ENCODE assay signal across 33 mouse cellular contexts in genomic region chr17:3659497-3659896, GRCm38 (mm10). TPM values are rescaled to one million over a fixed set of nuclear protein-coding genes. Genes with fewer than 3 reads are reported as not detected.
A peak's percentile ranks its signal among the peaks of the same experiment; 100 is the strongest.
DNase-seq lines count a peak whose midpoint lies in the region; ATAC-seq and TF ChIP-seq lines count a peak whose summit lies in the region.
"Had no signal": no experiment of that assay in that cellular context is flagged by ENCODE, and none has a peak within 500 bp of the region (broad histone marks: within the 10 kb centered on the region; RNA-seq: fewer than 3 reads in every experiment).

No protein-coding gene starts in this region.

- H3K27ac ChIP-seq in heart, embryonic 11.5 days (ENCODE audit: low read depth, low read length) = no peak overlapping the region
- 0 out of 2 replicates have a peak overlapping the region, but pooled peaks have one; percentile 51 for H3K27ac ChIP-seq in embryonic facial prominence, embryonic 10.5 days (replicated peaks)
- no peak overlapping the region for H3K27ac ChIP-seq in lung, embryonic 14.5 days (ENCODE audit: low read depth)
- H3K27ac ChIP-seq: embryonic facial prominence, embryonic 15.5 days; forebrain, embryonic 12.5 days; heart, adult 2 months; hindbrain, embryonic 10.5 days; hindbrain, embryonic 15.5 days; kidney, embryonic 15.5 days; liver, embryonic 14.5 days had no signal

- DNase-seq in heart, postnatal 14 days = peak; percentile 4 to 18
- no peak for DNase-seq in embryonic facial prominence, embryonic 10.5 days (ENCODE audit: low spot score)
- DNase-seq in lung, embryonic 14.5 days = peak; percentile 10
- peak; percentile 9 for DNase-seq in lung, postnatal 25 days (ENCODE audit: low spot score)
- no peak for DNase-seq in urinary bladder, postnatal 36 days (ENCODE audit: low spot score in 2 of 2)
- DNase-seq: adrenal gland, postnatal 25 days; B cell, adult 2 months; cerebellum, adult 18-20 months; cerebellum, postnatal 14 days; forebrain, postnatal 0 days; gastrocnemius, postnatal 25 days; kidney, adult 18-20 months; kidney, postnatal 25 days; liver; midbrain, embryonic 14.5 days; thymus, adult 2 months had no signal

- ATAC-seq in heart, embryonic 11.5 days (replicated peaks; ENCODE audit: insufficient number of reproducible peaks, low FRiP score, low TSS enrichment) = no peak
- ATAC-seq in lung, embryonic 14.5 days (ENCODE audit: insufficient read depth) = no peak
- ATAC-seq in megakaryocyte progenitor cell, adult 5-6 weeks (replicated peaks; ENCODE audit: poor library complexity) = no peak
- ATAC-seq: forebrain, postnatal 0 days had no signal

- H3K9ac ChIP-seq in heart, embryonic 11.5 days (ENCODE audit: low read depth, low read length) = no peak overlapping the region
- H3K9ac ChIP-seq in lung, embryonic 14.5 days = no peak overlapping the region
- H3K9ac ChIP-seq: embryonic facial prominence, embryonic 15.5 days; forebrain, embryonic 12.5 days; forebrain, postnatal 0 days; hindbrain, embryonic 15.5 days; kidney, embryonic 15.5 days; liver, embryonic 14.5 days had no signal

- H3K27me3 ChIP-seq in heart, embryonic 11.5 days (ENCODE audit: control insufficient read depth, insufficient read depth, low read length) = no peaks in the 10 kb centered on the region
- no peaks in the 10 kb centered on the region for H3K27me3 ChIP-seq in embryonic facial prominence, embryonic 10.5 days (replicated peaks; ENCODE audit: low read depth, poor library complexity, severe bottlenecking)
- H3K27me3 ChIP-seq in lung, embryonic 14.5 days (ENCODE audit: insufficient read depth, low read length) = no peaks in the 10 kb centered on the region
- H3K27me3 ChIP-seq: embryonic facial prominence, embryonic 15.5 days; forebrain, embryonic 12.5 days; hindbrain, embryonic 15.5 days; kidney, embryonic 15.5 days had no signal

- 71% methylated on average over 5 of the region's 5 CpGs for WGBS in heart, embryonic 11.5 days (ENCODE audit: insufficient replicate concordance)
- 66% methylated on average over 5 of the region's 5 CpGs for WGBS in embryonic facial prominence, embryonic 10.5 days
- WGBS in lung, embryonic 14.5 days = 69% methylated on average over 5 of the region's 5 CpGs

- H3K4me2 ChIP-seq in heart, embryonic 11.5 days = no peak overlapping the region
- H3K4me2 ChIP-seq in lung, embryonic 14.5 days = no peak overlapping the region
- H3K4me2 ChIP-seq: embryonic facial prominence, embryonic 15.5 days; forebrain, embryonic 12.5 days; hindbrain, embryonic 15.5 days; kidney, embryonic 15.5 days had no signal

- no peaks in the 10 kb centered on the region for H3K4me1 ChIP-seq in heart, embryonic 11.5 days (ENCODE audit: control insufficient read depth, insufficient read depth, low read length)
- peaks cover 5% of the 10 kb centered on the region; the same call in 1 of the 2 replicates for H3K4me1 ChIP-seq in embryonic facial prominence, embryonic 10.5 days
- H3K4me1 ChIP-seq in lung, embryonic 14.5 days (ENCODE audit: insufficient read depth) = no peaks in the 10 kb centered on the region
- H3K4me1 ChIP-seq: embryonic facial prominence, embryonic 15.5 days; forebrain, embryonic 12.5 days; hindbrain, embryonic 10.5 days; hindbrain, embryonic 15.5 days; kidney, embryonic 15.5 days had no signal

- no peaks in the 10 kb centered on the region for H3K36me3 ChIP-seq in heart, embryonic 11.5 days (ENCODE audit: control insufficient read depth, insufficient read depth, low read length)
- H3K36me3 ChIP-seq in embryonic facial prominence, embryonic 10.5 days (replicated peaks) = no peaks in the 10 kb centered on the region
- H3K36me3 ChIP-seq in lung, embryonic 14.5 days (ENCODE audit: insufficient read depth) = no peaks in the 10 kb centered on the region
- H3K36me3 ChIP-seq: embryonic facial prominence, embryonic 15.5 days; forebrain, embryonic 12.5 days; hindbrain, embryonic 10.5 days; hindbrain, embryonic 15.5 days; kidney, embryonic 15.5 days had no signal

- TF ChIP-seq CTCF in lung, embryonic 14.5 days (IDR thresholded peaks at IDR 0.05; ENCODE audit: low read depth) = no peak

- intact Hi-C loops in heart, postnatal 14 days (cut with DNase I) = no loop called here

- H3K4me3 ChIP-seq in heart, embryonic 11.5 days (ENCODE audit: low read depth, low read length) = no peak overlapping the region
- H3K4me3 ChIP-seq in embryonic facial prominence, embryonic 10.5 days = no peak overlapping the region
- H3K4me3 ChIP-seq in lung, embryonic 14.5 days (ENCODE audit: low read depth, low read length) = no peak overlapping the region
- H3K4me3 ChIP-seq: embryonic facial prominence, embryonic 15.5 days; forebrain, embryonic 12.5 days; heart, adult 2 months; hindbrain, embryonic 10.5 days; hindbrain, embryonic 15.5 days; kidney, embryonic 15.5 days had no signal

- no peaks in the 10 kb centered on the region for H3K9me3 ChIP-seq in heart, embryonic 11.5 days (replicated peaks; ENCODE audit: control insufficient read depth, low read length)
- H3K9me3 ChIP-seq in embryonic facial prominence, embryonic 10.5 days = no peaks in the 10 kb centered on the region
- no peaks in the 10 kb centered on the region for H3K9me3 ChIP-seq in lung, embryonic 14.5 days (ENCODE audit: low read depth, low read length)
- H3K9me3 ChIP-seq: embryonic facial prominence, embryonic 15.5 days; forebrain, embryonic 12.5 days; hindbrain, embryonic 10.5 days; hindbrain, embryonic 15.5 days; kidney, embryonic 15.5 days had no signal

RNA-seq across cellular contexts. Expression of gene Nox3, which starts 36.6 kb away (rescaled TPM):
- not detected for total RNA-seq in heart, postnatal 14 days (2021)
- not detected in 2 replicates for polyA plus RNA-seq in heart, embryonic 11.5 days (2014; fragmentation: Nextera tagmentation; extraction: Ambion mirVana)
- 0.10 and 0.11 TPM in 2 replicates for polyA plus RNA-seq in embryonic facial prominence, embryonic 10.5 days (2016; fragmentation: Nextera tagmentation; extraction: Ambion mirVana)
- polyA plus RNA-seq in lung, embryonic 14.5 days (2014; fragmentation: Nextera tagmentation; extraction: Ambion mirVana) = not detected in 2 replicates
- not detected in 2 replicates for total RNA-seq in megakaryocyte progenitor cell, adult 5-6 weeks (2015)
- total RNA-seq in megakaryocyte progenitor cell, adult 5-6 weeks (2017) = not detected in 2 replicates
- total RNA-seq: adrenal gland, postnatal 25 days; forebrain, postnatal 0 days; gastrocnemius, postnatal 25 days; heart, adult 2 months; layer of hippocampus, adult 18-20 months; layer of hippocampus, postnatal 10 days; monocyte, adult 5-6 weeks had no signal
- polyA plus RNA-seq: cortical plate, adult 2 months; embryonic facial prominence, embryonic 15.5 days; forebrain, embryonic 12.5 days; forebrain, postnatal 0 days; heart, adult 2 months; heart, embryonic 16.5 days; hindbrain, embryonic 10.5 days; hindbrain, embryonic 15.5 days; intestine, embryonic 14.5 days; kidney, embryonic 15.5 days; limb, embryonic 11.5 days; liver, embryonic 14.5 days; midbrain, embryonic 14.5 days; neural tube, embryonic 14.5 days; thymus, adult 2 months had no signal

Comparison
In these comparisons a context has a peak if more than half of its experiments do, and no peak if none do; other contexts are left out.
1. DNase-seq: peak in heart, postnatal 14 days (2 of 2), lung, embryonic 14.5 days (single experiment) and lung, postnatal 25 days (single experiment); none in embryonic facial prominence, embryonic 10.5 days (single experiment) and urinary bladder, postnatal 36 days (0 of 2).